8 mouse cellular contexts compared by ENCODE assay signal in genomic region chr1:73901496-73901899, GRCm38 (mm10).
DNase-seq lines count a peak whose midpoint lies in the region; ATAC-seq and TF ChIP-seq lines count a peak whose summit lies in the region.

No protein-coding gene starts in this region.

- no peaks in the 10 kb centered on the region for H3K36me3 ChIP-seq in kidney, adult 2 months (ENCODE audit: control insufficient read depth, insufficient read depth, low read length)
- H3K36me3 ChIP-seq in limb, embryonic 11.5 days (ENCODE audit: control insufficient read depth, insufficient read depth, low read length), result no peaks in the 10 kb centered on the region
- no peaks in the 10 kb centered on the region for H3K36me3 ChIP-seq in midbrain, embryonic 16.5 days (ENCODE audit: control insufficient read depth, insufficient read depth, low read length)
- no peaks in the 10 kb centered on the region for H3K36me3 ChIP-seq in splenic B cell, adult 2 months (ENCODE audit: control insufficient read depth, insufficient read depth, low read length, poor library complexity, severe bottlenecking)

- H3K27ac ChIP-seq in kidney, adult 2 months (ENCODE audit: insufficient read depth, low read depth, low read length), result no peak overlapping the region
- H3K27ac ChIP-seq in limb, embryonic 11.5 days (replicated peaks; ENCODE audit: low read depth, low read length), result no peak overlapping the region
- H3K27ac ChIP-seq in midbrain, embryonic 16.5 days (ENCODE audit: low read length), result no peak overlapping the region

- ATAC-seq in limb, embryonic 11.5 days (ENCODE audit: insufficient number of reproducible peaks, low FRiP score, low TSS enrichment, low read depth), result peak; percentile 35; the same call in 1 of the 2 replicates
- ATAC-seq in midbrain, embryonic 16.5 days, result peak; percentile 61

- TF ChIP-seq POLR2A in kidney, adult 2 months (IDR thresholded peaks at IDR 0.05; ENCODE audit: low read depth, low read length), result no peak

- H3K9me3 ChIP-seq in limb, embryonic 11.5 days (ENCODE audit: control insufficient read depth, low read length), result no peaks in the 10 kb centered on the region
- H3K9me3 ChIP-seq in midbrain, embryonic 16.5 days (replicated peaks; ENCODE audit: control insufficient read depth, low read length, poor library complexity, severe bottlenecking), result no peaks in the 10 kb centered on the region

- H3K4me2 ChIP-seq in limb, embryonic 11.5 days (ENCODE audit: low read depth, severe bottlenecking), result no peak overlapping the region
- no peak overlapping the region for H3K4me2 ChIP-seq in midbrain, embryonic 16.5 days (ENCODE audit: low read length)

- peaks cover 6% of the 10 kb centered on the region; the same call in 1 of the 2 replicates for H3K4me1 ChIP-seq in kidney, adult 2 months (ENCODE audit: control insufficient read depth, insufficient read depth, low read length)
- H3K4me1 ChIP-seq in limb, embryonic 11.5 days (ENCODE audit: control insufficient read depth, insufficient read depth, low read length), result peaks cover 5% of the 10 kb centered on the region; the same call in 1 of the 2 replicates
- peaks cover 6% of the 10 kb centered on the region; the same call in 1 of the 2 replicates for H3K4me1 ChIP-seq in midbrain, embryonic 16.5 days (ENCODE audit: control insufficient read depth, insufficient read depth, low read length)

- no peak overlapping the region for H3K4me3 ChIP-seq in kidney, adult 2 months (ENCODE audit: insufficient read depth, low read depth, low read length)
- H3K4me3 ChIP-seq in limb, embryonic 11.5 days (ENCODE audit: low read depth, low read length), result no peak overlapping the region
- H3K4me3 ChIP-seq in midbrain, embryonic 16.5 days (ENCODE audit: low read depth, low read length), result no peak overlapping the region

- peak; percentile 97 for TF ChIP-seq CTCF in kidney, adult 2 months (conservative IDR thresholded peaks at IDR 0.05; ENCODE audit: insufficient read depth, insufficient read length, low read depth, low read length)

- 7% methylated on average over 3 of the region's 3 CpGs for WGBS in kidney, adult 2 months
- WGBS in limb, embryonic 11.5 days, result 5% methylated on average over 3 of the region's 3 CpGs
- WGBS in midbrain, embryonic 16.5 days, result 5% methylated on average over 3 of the region's 3 CpGs

- no peak overlapping the region for H3K9ac ChIP-seq in limb, embryonic 11.5 days (ENCODE audit: low read length)
- no peak overlapping the region for H3K9ac ChIP-seq in midbrain, embryonic 16.5 days (ENCODE audit: low read depth, low read length)

- H3K27me3 ChIP-seq in kidney, adult 2 months (replicated peaks; ENCODE audit: control insufficient read depth, insufficient read depth, low read length), result no peaks in the 10 kb centered on the region
- no peaks in the 10 kb centered on the region for H3K27me3 ChIP-seq in limb, embryonic 11.5 days (ENCODE audit: control insufficient read depth, insufficient read depth, low read length)
- H3K27me3 ChIP-seq in midbrain, embryonic 16.5 days (ENCODE audit: control insufficient read depth, insufficient read depth, low read depth, low read length), result no peaks in the 10 kb centered on the region
- no peaks in the 10 kb centered on the region for H3K27me3 ChIP-seq in splenic B cell, adult 2 months (ENCODE audit: control insufficient read depth, insufficient read depth, low read length, poor library complexity, severe bottlenecking)

- DNase-seq in CD4-positive helper T cell, adult 2 months (ENCODE audit: low read depth, low spot score), result peak; percentile 68
- peak; percentile 74 to 80 for DNase-seq in adrenal gland, adult 18-20 months (ENCODE audit: low spot score in 2 of 2)
- DNase-seq in embryo, embryonic 10.5 days (ENCODE audit: low spot score), result peak; percentile 87
- DNase-seq in gastrocnemius, postnatal 25 days, result peak; percentile 46
- DNase-seq in kidney, adult 2 months, result peak; percentile 81
- DNase-seq in limb, embryonic 11.5 days (ENCODE audit: low spot score), result peak; percentile 83
- DNase-seq in splenic B cell, adult 2 months (ENCODE audit: low read depth, low spot score), result peak; percentile 77
